Mouse (Mus musculus) C2C12 (cell line): Measurements from ENCODE around the gene Tasp1. TPM values are rescaled to one million over a fixed set of nuclear protein-coding genes. Genes with fewer than 3 reads are reported as not detected.

Experiments used
- H3K27me3 ChIP-seq: one replicate; pipeline ENCODE4 v1.6.1; 2011; ENCODE audit not compliant: control insufficient read depth, insufficient read depth, insufficient read length
- H3K36me3 ChIP-seq: one replicate; pipeline ENCODE4 v1.6.1; 2011; ENCODE audit not compliant: control insufficient read depth, insufficient read depth
- H3K4me3 ChIP-seq: one replicate; pipeline ENCODE4 v1.5.1; 2011; ENCODE audit warnings: mild to moderate bottlenecking, control low read depth; ENCODE audit not compliant: poor library complexity, insufficient read depth, severe bottlenecking
- H3K79me2 ChIP-seq: one replicate; pipeline ENCODE4 v1.6.1; 2011; ENCODE audit not compliant: control insufficient read depth, insufficient read depth
- H3K79me3 ChIP-seq: one replicate; pipeline ENCODE4 v1.6.1; 2011; ENCODE audit warnings: low read depth, control low read depth
- H3ac ChIP-seq: one replicate; pipeline ENCODE3; 2011; ENCODE audit warnings: low read depth; ENCODE audit not compliant: control insufficient read depth, insufficient read length
- CEBPB ChIP-seq: IDR thresholded peaks from one replicate; pipeline ENCODE4 v1.6.1; 2011; ENCODE audit warnings: low read depth, mild to moderate bottlenecking, control low read depth, moderate library complexity
- CTCF ChIP-seq: IDR thresholded peaks from one replicate; pipeline ENCODE4 v1.5.1; 2011; ENCODE audit not compliant: control insufficient read depth, insufficient read depth, insufficient read length
- FOSL1 ChIP-seq: IDR thresholded peaks from one replicate; pipeline ENCODE4 v1.8.0; 2011; ENCODE audit warnings: mild to moderate bottlenecking, low read length; ENCODE audit not compliant: poor library complexity, insufficient read depth, severe bottlenecking
- MAX ChIP-seq: IDR thresholded peaks from one replicate; pipeline ENCODE4 v1.6.1; 2011; ENCODE audit warnings: mild to moderate bottlenecking, control low read depth
- MYOD1 ChIP-seq: IDR thresholded peaks from one replicate; pipeline ENCODE4 v1.6.1; 2011; ENCODE audit warnings: low read depth; ENCODE audit not compliant: control insufficient read depth, insufficient read length
- MYOG ChIP-seq: IDR thresholded peaks from one replicate; pipeline ENCODE4 v1.6.1; 2011; ENCODE audit not compliant: control insufficient read depth, insufficient read length; ENCODE audit errors: extremely low read depth
- USF1 ChIP-seq: IDR thresholded peaks from one replicate; pipeline ENCODE4 v1.6.1; 2011; ENCODE audit warnings: low read depth, mild to moderate bottlenecking, control low read depth, moderate library complexity
- polyA plus RNA-seq: library from polyadenylated mRNA; unstranded; fragments of >200 nt; fragmentation: generic; extraction: Trizol; gene quantifications from one replicate; pipeline ENCODE4 v1.2.1, GENCODE M21; 2012; ENCODE audit warnings: missing spikeins

Tasp1 gene
- polyA plus RNA-seq, 1 experiment = 5.5 TPM

- no peaks in the 10 kb centered on the region for H3K27me3 ChIP-seq
These were observed 274.1 kb downstream of the Tasp1 start for GRCm38 (mm10) chr2:139792345-139793120.

DNA sequence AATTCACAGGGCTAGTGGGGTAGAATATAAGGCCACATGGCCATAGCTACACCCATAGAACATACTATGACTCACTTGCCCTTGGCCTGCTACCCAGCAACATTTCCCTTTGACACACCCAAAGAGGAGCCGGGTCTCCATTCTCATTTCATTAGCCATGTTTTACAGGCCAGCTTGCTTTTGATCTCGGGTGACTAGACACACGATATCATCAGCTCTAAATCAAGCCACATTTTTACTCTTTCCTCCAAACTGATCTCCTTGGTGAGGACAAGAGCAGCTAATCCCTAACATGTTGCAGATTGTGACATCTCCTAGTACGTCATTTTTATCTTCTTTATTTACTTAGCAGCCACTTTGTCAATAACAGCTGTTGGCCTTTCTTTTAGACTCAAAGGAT, 277.9 kb downstream of the Tasp1 start:
- no peaks in the 10 kb centered on the region for H3K79me2 ChIP-seq

More at GRCm38 (mm10) chr2:139792345-139793120, 274.1 kb downstream of the Tasp1 start:
- Histone ChIP-seq H3K79me3 (no peaks in the 10 kb centered on the region), H3ac (no peak overlapping the region), H3K4me3 (no peak overlapping the region), H3K79me2 (no peaks in the 10 kb centered on the region), H3K36me3 (no peaks in the 10 kb centered on the region)
- no peak for TF ChIP-seq MYOD1

GRCm38 (mm10) chr2:139784946-139785345, 281.7 kb downstream of the Tasp1 start:
- Histone ChIP-seq H3K79me2 (no peaks in the 10 kb centered on the region), H3K36me3 (no peaks in the 10 kb centered on the region), H3K27me3 (no peaks in the 10 kb centered on the region), H3ac (no peak overlapping the region), H3K4me3 (no peak overlapping the region), H3K79me3 (no peaks in the 10 kb centered on the region)
- TF ChIP-seq MAX (no peak), MYOG (no peak), USF1 (no peak), FOSL1 (no peak), MYOD1 (no peak), CEBPB (no peak), CTCF (no peak)

More for the DNA sequence above, 277.9 kb downstream of the Tasp1 start:
- TF ChIP-seq CEBPB (peak; percentile 8), MYOD1 (no peak), FOSL1 (no peak), CTCF (no peak), MAX (no peak), MYOG (no peak), USF1 (no peak)
- Histone ChIP-seq H3ac (no peak overlapping the region), H3K79me3 (no peaks in the 10 kb centered on the region), H3K36me3 (no peaks in the 10 kb centered on the region), H3K4me3 (no peak overlapping the region), H3K27me3 (no peaks in the 10 kb centered on the region)

DNA sequence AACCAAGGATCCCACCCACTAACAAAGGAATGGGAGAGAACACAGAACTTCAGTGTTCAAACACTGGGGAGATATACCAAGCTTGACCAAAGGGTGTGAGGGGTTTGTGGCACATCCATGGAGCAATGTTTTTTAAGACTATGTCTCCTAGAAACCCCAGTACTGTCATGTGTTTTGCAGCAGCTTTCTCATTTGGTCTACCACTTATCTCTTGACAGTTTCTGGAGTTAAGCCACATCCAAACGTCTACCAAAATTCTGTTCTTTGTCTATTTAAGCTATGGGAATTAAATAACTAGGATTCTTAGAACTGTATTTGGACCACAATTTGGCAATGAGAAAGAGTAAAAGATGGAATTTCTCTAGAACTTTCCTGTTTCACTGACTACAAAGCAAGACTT, 282.1 kb downstream of the Tasp1 start:
- Histone ChIP-seq H3K79me3 (no peaks in the 10 kb centered on the region), H3K79me2 (no peaks in the 10 kb centered on the region), H3ac (no peak overlapping the region), H3K4me3 (no peak overlapping the region), H3K36me3 (no peaks in the 10 kb centered on the region), H3K27me3 (no peaks in the 10 kb centered on the region)
- no peak for TF ChIP-seq MAX
- TF ChIP-seq CEBPB = no peak
- TF ChIP-seq CTCF = no peak
- no peak for TF ChIP-seq MYOG
- no peak for TF ChIP-seq MYOD1
- TF ChIP-seq FOSL1 = no peak
- no peak for TF ChIP-seq USF1

Other genes with a start within 250 kb of the Tasp1 start
- not detected for gene Gm17374, start 85.2 kb upstream of the Tasp1 start, polyA plus RNA-seq
- gene Esf1, start 103.8 kb upstream of the Tasp1 start, polyA plus RNA-seq = 5.0 TPM
- gene Ndufaf5, start 103.8 kb upstream of the Tasp1 start, polyA plus RNA-seq = 18.9 TPM